Mouse (Mus musculus): ENCODE measurements around the gene Pitx2. TPM values are rescaled to one million over a fixed set of nuclear protein-coding genes. Genes with fewer than 3 reads are reported as not detected.

Pitx2 gene
- polyA plus RNA-seq, 1 experiment from 2014 or later = not detected

GRCm38 (mm10) chr3:129207231-129208030 is 7.8 kb downstream of the Pitx2 start:
- Histone ChIP-seq H3K4me3 (ENCODE audit: inconsistent target) (no peak overlapping the region), H3K79me2 (ENCODE audit: inconsistent target) (no peaks in the 10 kb centered on the region)
- 9% methylated on average over 24 of the region's 24 CpGs for WGBS (ENCODE audit: missing documents)

GRCm38 (mm10) chr3:129208031-129208380 is 8.3 kb downstream of the Pitx2 start:
- 4% methylated on average over 7 of the region's 7 CpGs for WGBS (ENCODE audit: missing documents)
- Histone ChIP-seq H3K27ac (no peak overlapping the region), H3K79me2 (ENCODE audit: inconsistent target) (no peaks in the 10 kb centered on the region), H3K36me3 (ENCODE audit: inconsistent target) (no peaks in the 10 kb centered on the region), H3K4me3 (ENCODE audit: inconsistent target) (no peak overlapping the region)

More at GRCm38 (mm10) chr3:129207231-129208030, 7.8 kb downstream of the Pitx2 start:
- Histone ChIP-seq H3K27ac (no peak overlapping the region), H3K36me3 (ENCODE audit: inconsistent target) (no peaks in the 10 kb centered on the region)

GRCm38 (mm10) chr3:129208421-129208820 is 8.7 kb downstream of the Pitx2 start:
- Histone ChIP-seq H3K79me2 (ENCODE audit: inconsistent target) (no peaks in the 10 kb centered on the region), H3K27ac (no peak overlapping the region), H3K36me3 (ENCODE audit: inconsistent target) (no peaks in the 10 kb centered on the region), H3K4me3 (ENCODE audit: inconsistent target) (no peak overlapping the region)
- 12% methylated on average over 10 of the region's 10 CpGs for WGBS (ENCODE audit: missing documents)

- Histone ChIP-seq H3K36me3 (ENCODE audit: inconsistent target) (no peaks in the 10 kb centered on the region), H3K27ac (no peak overlapping the region), H3K79me2 (ENCODE audit: inconsistent target) (no peaks in the 10 kb centered on the region), H3K4me3 (ENCODE audit: inconsistent target) (no peak overlapping the region)
- 16% methylated on average over 4 of the region's 4 CpGs for WGBS (ENCODE audit: missing documents)
These were observed 9.6 kb downstream of the Pitx2 start for GRCm38 (mm10) chr3:129209266-129209665.

GRCm38 (mm10) chr3:129209771-129210170 is 10.1 kb downstream of the Pitx2 start:
- Histone ChIP-seq H3K79me2 (ENCODE audit: inconsistent target) (no peaks in the 10 kb centered on the region), H3K4me3 (ENCODE audit: inconsistent target) (no peak overlapping the region), H3K27ac (no peak overlapping the region), H3K36me3 (ENCODE audit: inconsistent target) (no peaks in the 10 kb centered on the region)
- WGBS (ENCODE audit: missing documents) = 9% methylated on average over 4 of the region's 4 CpGs

GRCm38 (mm10) chr3:129212038-129212645 is 12.5 kb downstream of the Pitx2 start:
- H3K27ac ChIP-seq = no peak overlapping the region
- WGBS (ENCODE audit: missing documents) = 7% methylated on average over 7 of the region's 7 CpGs
- no peaks in the 10 kb centered on the region for H3K36me3 ChIP-seq (ENCODE audit: inconsistent target)
- no peaks in the 10 kb centered on the region for H3K79me2 ChIP-seq (ENCODE audit: inconsistent target)
- H3K4me3 ChIP-seq (ENCODE audit: inconsistent target) = no peak overlapping the region

GRCm38 (mm10) chr3:129212807-129213206 is 13.1 kb downstream of the Pitx2 start:
- Histone ChIP-seq H3K27ac (no peak overlapping the region), H3K36me3 (ENCODE audit: inconsistent target) (no peaks in the 10 kb centered on the region), H3K4me3 (ENCODE audit: inconsistent target) (no peak overlapping the region), H3K79me2 (ENCODE audit: inconsistent target) (no peaks in the 10 kb centered on the region)
- 10% methylated on average over 11 of the region's 11 CpGs for WGBS (ENCODE audit: missing documents)

GRCm38 (mm10) chr3:129213633-129214145 is 14.0 kb downstream of the Pitx2 start:
- Histone ChIP-seq H3K27ac (no peak overlapping the region), H3K79me2 (ENCODE audit: inconsistent target) (no peaks in the 10 kb centered on the region), H3K4me3 (ENCODE audit: inconsistent target) (peak overlapping the region; percentile 21; the same call in 1 of the 2 replicates), H3K36me3 (ENCODE audit: inconsistent target) (no peaks in the 10 kb centered on the region)
- 2% methylated on average over 38 of the region's 39 CpGs for WGBS (ENCODE audit: missing documents)

GRCm38 (mm10) chr3:129214146-129214665 is 14.5 kb downstream of the Pitx2 start:
- Histone ChIP-seq H3K4me3 (ENCODE audit: inconsistent target) (peak overlapping the region; percentile 21; the same call in 1 of the 2 replicates), H3K79me2 (ENCODE audit: inconsistent target) (no peaks in the 10 kb centered on the region)
- 3% methylated on average over 34 of the region's 34 CpGs for WGBS (ENCODE audit: missing documents)

GRCm38 (mm10) chr3:129214666-129215161 is 15.0 kb downstream of the Pitx2 start:
- Histone ChIP-seq H3K36me3 (ENCODE audit: inconsistent target) (no peaks in the 10 kb centered on the region), H3K4me3 (ENCODE audit: inconsistent target) (no peak overlapping the region), H3K27ac (no peak overlapping the region), H3K79me2 (ENCODE audit: inconsistent target) (no peaks in the 10 kb centered on the region)
- WGBS (ENCODE audit: missing documents) = 4% methylated on average over 31 of the region's 31 CpGs

More at GRCm38 (mm10) chr3:129214146-129214665, 14.5 kb downstream of the Pitx2 start:
- Histone ChIP-seq H3K27ac (no peak overlapping the region), H3K36me3 (ENCODE audit: inconsistent target) (no peaks in the 10 kb centered on the region)

- H3K4me3 ChIP-seq (ENCODE audit: inconsistent target) = no peak overlapping the region
- no peak overlapping the region for H3K27ac ChIP-seq
- WGBS (ENCODE audit: missing documents) = 5% methylated on average over 23 of the region's 26 CpGs
These were observed 15.6 kb downstream of the Pitx2 start for GRCm38 (mm10) chr3:129215241-129215750.

GRCm38 (mm10) chr3:129215751-129216331 is 16.2 kb downstream of the Pitx2 start:
- 6% methylated on average over 35 of the region's 35 CpGs for WGBS (ENCODE audit: missing documents)
- Histone ChIP-seq H3K27ac (no peak overlapping the region), H3K36me3 (ENCODE audit: inconsistent target) (no peaks in the 10 kb centered on the region), H3K4me3 (ENCODE audit: inconsistent target) (no peak overlapping the region), H3K79me2 (ENCODE audit: inconsistent target) (no peaks in the 10 kb centered on the region)

More at GRCm38 (mm10) chr3:129215241-129215750, 15.6 kb downstream of the Pitx2 start:
- H3K79me2 ChIP-seq (ENCODE audit: inconsistent target) = no peaks in the 10 kb centered on the region
- no peaks in the 10 kb centered on the region for H3K36me3 ChIP-seq (ENCODE audit: inconsistent target)

GRCm38 (mm10) chr3:129216491-129216890 is 16.8 kb downstream of the Pitx2 start:
- WGBS (ENCODE audit: missing documents) = 6% methylated on average over 9 of the region's 9 CpGs
- Histone ChIP-seq H3K79me2 (ENCODE audit: inconsistent target) (no peaks in the 10 kb centered on the region), H3K4me3 (ENCODE audit: inconsistent target) (no peak overlapping the region), H3K36me3 (ENCODE audit: inconsistent target) (no peaks in the 10 kb centered on the region), H3K27ac (no peak overlapping the region)

GRCm38 (mm10) chr3:129216911-129217561 is 17.4 kb downstream of the Pitx2 start:
- 4% methylated on average over 34 of the region's 34 CpGs for WGBS (ENCODE audit: missing documents)
- Histone ChIP-seq H3K4me3 (ENCODE audit: inconsistent target) (no peak overlapping the region), H3K36me3 (ENCODE audit: inconsistent target) (no peaks in the 10 kb centered on the region), H3K27ac (no peak overlapping the region), H3K79me2 (ENCODE audit: inconsistent target) (no peaks in the 10 kb centered on the region)
